Mouse (Mus musculus): ENCODE results near the gene Lima1. TPM values are rescaled to one million over a fixed set of nuclear protein-coding genes. Genes with fewer than 3 reads are reported as not detected.

Gene Lima1
- 0.54 TPM for polyA plus RNA-seq (2017; shearing (Covaris generic))

DNA sequence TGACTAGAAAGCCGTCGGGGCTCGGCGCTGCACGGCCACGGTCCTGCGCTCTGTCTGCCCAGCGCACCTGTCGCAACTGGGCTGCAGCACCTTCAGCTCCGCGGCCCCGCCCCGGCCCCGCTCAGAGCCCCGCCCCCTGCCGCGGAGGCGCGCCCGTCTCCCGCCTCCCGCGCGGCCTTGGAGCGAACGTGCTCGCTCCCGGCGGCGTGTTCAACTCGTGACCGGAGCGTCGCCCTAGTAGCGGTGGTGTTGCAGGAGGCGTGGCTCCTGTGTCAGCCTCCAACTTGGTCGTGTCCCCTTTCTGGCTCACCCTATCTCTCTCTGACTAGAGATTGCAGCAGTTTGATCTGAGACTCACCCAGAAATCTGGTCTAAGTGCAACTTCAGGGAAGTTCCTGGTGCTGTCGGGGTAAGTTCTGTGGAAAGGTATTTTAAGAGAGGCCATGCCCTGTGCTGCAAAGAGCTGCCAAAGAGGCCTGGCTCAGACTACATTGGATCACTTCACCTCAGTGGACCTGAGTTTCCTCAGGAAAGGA lies at the start of gene Lima1:
TSS of gene Lima1 (minus strand) at position 123 of the 536 bp plus-strand sequence.

DNA sequence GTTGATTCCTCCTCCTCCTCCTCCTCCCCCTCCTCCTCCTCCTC lies 102.6 kb downstream of the Lima1 start, which contains the start of gene Cers5:
TSS of gene Cers5 (minus strand) at position 5 of the 44 bp plus-strand sequence.

Other genes with a start within 250 kb of the Lima1 start
- gene Racgap1, start 223.8 kb downstream of the Lima1 start, polyA plus RNA-seq (2017; shearing (Covaris generic)), result 10.4 TPM
- 0.61 TPM for gene Asic1, start 205.1 kb downstream of the Lima1 start, polyA plus RNA-seq (2017; shearing (Covaris generic))
- 24.9 TPM for gene Smarcd1, start 173.3 kb downstream of the Lima1 start, polyA plus RNA-seq (2017; shearing (Covaris generic))
- not detected for gene Gm17349, start 170.0 kb downstream of the Lima1 start, polyA plus RNA-seq (2017; shearing (Covaris generic))
- not detected for gene Gpd1, start 157.9 kb downstream of the Lima1 start, polyA plus RNA-seq (2017; shearing (Covaris generic))
- 115 TPM for gene Cox14, start 149.8 kb downstream of the Lima1 start, polyA plus RNA-seq (2017; shearing (Covaris generic))
- 64.6 TPM for gene Cers5, start 102.6 kb downstream of the Lima1 start, polyA plus RNA-seq (2017; shearing (Covaris generic))
- gene Fam186a, start 91.6 kb upstream of the Lima1 start, polyA plus RNA-seq (2017; shearing (Covaris generic)), result not detected
- 56.8 TPM for gene Larp4, start 94.6 kb upstream of the Lima1 start, polyA plus RNA-seq (2017; shearing (Covaris generic))
- gene Dip2b, start 163.2 kb upstream of the Lima1 start, polyA plus RNA-seq (2017; shearing (Covaris generic)), result 43.5 TPM

Measured in effector memory CD4-positive, alpha-beta T cell, adult 5 months (primary cell).